Mouse (Mus musculus) lung, postnatal 0 days (tissue): ENCODE results near the gene Plxnc1.

Experiments used
- CTCF ChIP-seq: IDR thresholded peaks from 2 replicates; pipeline ENCODE4 v1.5.1; 2016; ENCODE audit warnings: antibody characterized with exemption, mild to moderate bottlenecking
- EP300 ChIP-seq: IDR thresholded peaks from 2 replicates; pipeline ENCODE4 v1.6.1; 2016; ENCODE audit warnings: antibody characterized with exemption, mild to moderate bottlenecking, control low read depth

GRCm38 (mm10) chr10:94896950-94897349 is 47.7 kb downstream of the Plxnc1 start:
- TF ChIP-seq EP300 (no peak), CTCF (no peak)
